Mouse (Mus musculus): ENCODE measurements around the gene Dusp12.

GRCm38 (mm10) chr1:170858872-170859271 is 26.5 kb downstream of the Dusp12 start:
- no peak for TF ChIP-seq CTCF (conservative IDR thresholded peaks at IDR 0.05 in 1 of 2, IDR thresholded peaks at IDR 0.05 in 1 of 2; ENCODE audit: low read depth in 2 of 2, low read length in 2 of 2)
- TF ChIP-seq POLR2A (IDR thresholded peaks at IDR 0.05; ENCODE audit: low read depth, low read length), result no peak
- peak; percentile 52; the same call in 1 of the 2 replicates for TF ChIP-seq MAX (IDR thresholded peaks at IDR 0.05; ENCODE audit: low read length)
- no peak for TF ChIP-seq KAT2A (IDR thresholded peaks at IDR 0.05; ENCODE audit: insufficient replicate concordance, low read length)
- peak; percentile 78 for TF ChIP-seq USF1 (IDR thresholded peaks at IDR 0.05; ENCODE audit: low read depth, low read length)
- TF ChIP-seq MAFK (IDR thresholded peaks at IDR 0.05; ENCODE audit: insufficient replicate concordance, low read length), result no peak
- TF ChIP-seq ZKSCAN1 (IDR thresholded peaks at IDR 0.05; ENCODE audit: borderline replicate concordance, low read depth, low read length), result no peak
- no peak for TF ChIP-seq SIN3A (IDR thresholded peaks at IDR 0.05; ENCODE audit: low read length)
- no peak for TF ChIP-seq MXI1 (IDR thresholded peaks at IDR 0.05; ENCODE audit: low read depth, low read length)
- no peak for TF ChIP-seq E2F4 (IDR thresholded peaks at IDR 0.05; ENCODE audit: insufficient replicate concordance, low read depth, low read length)
- no peak for TF ChIP-seq ZMIZ1 (IDR thresholded peaks at IDR 0.05; ENCODE audit: low read depth, low read length)
- no peak for TF ChIP-seq RAD21 (IDR thresholded peaks at IDR 0.05; ENCODE audit: low read depth, low read length)

Data from CH12.LX (cell line).